Mouse (Mus musculus) frontal cortex, postnatal 14 days (tissue): ENCODE measurements at regions not wholly inside any gene's neighbourhood (a gene's known extent, or its start where the extent isn't known, plus 50 kb on each side); places are given as distances from the start of the nearest gene placed in this dataset.
"Not testable (repeated sequence)": the region's sequence is repeated elsewhere in the genome, so short reads cannot be mapped to it uniquely, and the experiment has no call there.

Source experiments
- DNase-seq, 2 experiments: peaks; one replicate each; pipeline ENCODE4 v3.0.0; 2022; ENCODE audit warnings: low spot score in 2 of 2

- DNase-seq: no peak
Measured at GRCm38 (mm10) chr4:94394462-94394861, 161.9 kb upstream of the Gm10306 start.

DNA sequence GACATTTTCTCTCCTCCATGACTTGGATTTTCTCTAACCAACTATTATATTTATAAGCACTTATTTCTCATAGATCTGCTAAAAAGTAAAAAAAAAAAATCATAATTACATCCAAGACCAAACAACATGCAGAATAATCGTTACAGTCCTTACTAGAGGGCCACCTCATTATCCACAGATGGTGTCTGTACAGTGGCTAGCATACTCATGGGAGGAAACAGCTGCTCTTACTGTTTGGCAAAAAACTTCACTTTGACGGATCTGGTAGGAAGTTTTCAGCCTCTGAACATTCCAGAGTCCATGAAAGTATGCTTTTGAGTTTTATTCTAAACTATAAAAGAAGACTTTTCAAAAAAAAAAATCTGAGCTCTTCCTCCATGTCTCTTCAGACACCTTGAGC is 159.1 kb upstream of the Gm10306 start:
- DNase-seq: no peak

DNA sequence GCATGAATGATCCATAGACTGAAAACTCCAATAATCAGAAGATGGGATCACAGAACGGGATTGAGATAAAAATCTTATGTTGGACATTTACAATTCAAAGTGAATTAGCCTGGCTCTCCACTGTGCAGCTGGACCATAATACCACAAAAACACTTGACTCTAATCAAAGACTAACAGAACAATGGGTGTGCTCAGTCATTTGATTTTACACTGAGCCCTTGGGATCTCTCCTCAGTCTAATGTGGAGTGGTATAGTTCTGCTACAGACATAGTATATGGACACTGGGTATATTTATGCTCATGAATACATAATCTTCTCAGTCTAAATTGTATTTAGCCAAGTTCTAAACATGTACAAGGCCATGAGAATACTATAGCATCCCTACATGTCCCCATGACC is 149.4 kb upstream of the Gm10306 start:
- no peak for DNase-seq

DNA sequence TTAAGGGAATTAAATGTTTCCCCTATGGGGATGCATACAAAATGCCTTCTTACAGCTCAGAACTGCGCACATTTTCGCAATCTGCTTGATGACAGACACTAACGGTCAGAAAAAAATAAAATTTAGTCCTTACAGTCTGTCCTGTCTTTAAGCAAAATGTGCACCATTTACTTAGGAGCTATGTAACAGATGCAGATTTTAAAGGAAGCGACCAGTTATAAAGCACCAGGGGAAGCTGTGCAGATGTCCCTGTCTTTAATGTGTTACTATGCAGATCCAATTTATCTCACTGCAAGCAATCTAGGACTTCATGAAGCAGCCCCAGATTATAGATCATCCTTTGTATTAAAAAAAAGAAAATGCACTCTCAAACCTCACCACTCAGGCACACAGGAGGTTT is 148.8 kb upstream of the Gm10306 start:
- DNase-seq: no peak

DNA sequence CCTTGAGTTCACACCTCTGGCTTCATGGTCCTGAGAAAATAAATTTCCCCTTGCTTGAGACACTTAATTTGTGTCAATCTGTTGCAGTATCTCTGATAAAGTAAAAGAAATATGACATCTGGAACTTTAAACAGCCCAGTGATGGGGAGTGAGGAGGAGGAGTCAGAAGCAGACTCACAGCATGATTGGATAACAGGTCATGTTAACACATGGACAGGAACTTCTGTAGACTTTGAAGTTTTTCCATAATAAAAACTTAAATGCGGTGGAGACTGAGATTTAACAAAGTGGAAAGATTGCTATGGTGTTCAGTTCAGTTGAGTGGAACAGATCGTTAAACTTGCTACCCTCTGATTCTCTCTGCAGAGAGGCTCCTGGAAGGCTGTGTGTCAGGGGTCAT is 143.7 kb upstream of the Gm10306 start:
- DNase-seq: no peak

DNA sequence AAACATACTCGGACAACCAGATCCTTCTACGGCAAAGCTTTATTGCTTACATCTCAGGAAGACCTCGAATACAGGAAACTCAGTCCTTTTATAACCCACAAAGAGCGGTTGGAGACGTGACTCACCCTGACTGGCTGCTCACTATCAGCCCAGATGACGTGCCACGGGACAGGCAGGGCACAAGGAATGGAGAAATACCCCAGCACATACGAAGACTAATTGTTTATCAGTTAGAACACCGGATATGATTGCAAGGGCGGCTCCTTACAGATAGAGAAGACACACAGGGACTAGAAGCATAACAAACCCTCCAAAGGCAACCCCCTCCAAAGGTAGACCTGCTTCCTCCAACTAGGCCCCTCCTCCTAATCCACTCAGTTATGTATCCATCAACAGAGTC is 130.8 kb upstream of the Gm10306 start:
- DNase-seq: not testable (repeated sequence)

DNA sequence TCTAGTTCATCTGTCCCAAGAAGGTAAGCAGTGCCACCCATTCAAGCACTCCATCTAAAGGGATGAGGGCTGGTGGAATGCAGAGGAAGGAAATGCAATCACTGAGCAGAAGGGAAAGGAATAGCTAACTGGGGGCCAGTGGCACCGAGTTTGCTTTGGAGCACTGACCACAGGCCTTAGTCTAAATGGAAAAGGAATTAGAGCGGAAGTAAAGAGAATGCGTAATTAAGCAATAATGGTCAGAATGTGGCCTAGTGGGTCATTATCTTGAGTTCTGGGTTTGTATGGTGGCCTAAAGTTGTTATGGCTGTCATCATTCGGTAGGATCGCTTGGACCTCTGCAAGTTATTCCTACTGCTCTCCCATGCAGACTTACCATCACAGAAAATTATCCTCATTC is 128.8 kb upstream of the Gm10306 start:
- no peak for DNase-seq

GRCm38 (mm10) chr4:94432005-94432404 is 124.3 kb upstream of the Gm10306 start:
- no peak for DNase-seq

GRCm38 (mm10) chr4:94437717-94438435 is 118.5 kb upstream of the Gm10306 start:
- no peak for DNase-seq

DNA sequence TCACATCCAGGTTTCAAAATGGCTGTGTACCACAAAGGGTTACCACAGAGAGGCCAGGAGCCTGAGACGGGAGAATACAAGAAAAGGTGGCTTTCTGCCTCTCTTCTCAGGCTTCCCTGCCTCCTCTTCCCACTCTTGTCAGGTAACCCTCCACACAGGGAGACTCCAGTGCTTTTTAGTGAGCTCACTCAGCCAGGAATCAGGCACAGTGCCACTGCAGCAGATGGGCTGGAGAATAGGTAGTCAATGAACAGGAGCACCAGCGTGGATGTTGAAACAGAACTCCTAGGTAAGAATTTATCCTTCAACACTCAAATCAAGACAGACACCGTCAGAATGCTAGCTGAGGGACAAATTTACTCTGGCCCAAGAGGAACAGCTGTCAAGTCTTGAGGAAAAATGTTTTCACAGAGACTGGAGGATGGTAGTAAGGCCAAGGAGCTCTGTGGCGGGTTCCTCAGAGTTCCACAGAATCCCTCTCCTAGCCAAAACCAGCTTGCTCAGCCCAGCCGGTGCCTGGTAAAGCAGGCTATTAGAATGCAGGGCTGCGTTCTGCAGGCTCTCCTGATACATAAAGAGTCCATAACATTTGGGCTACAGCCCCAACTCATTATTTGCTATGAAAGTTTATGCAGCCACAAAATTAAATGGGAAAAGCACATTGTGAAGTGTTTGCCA is 117.0 kb upstream of the Gm10306 start:
- DNase-seq: no peak

DNA sequence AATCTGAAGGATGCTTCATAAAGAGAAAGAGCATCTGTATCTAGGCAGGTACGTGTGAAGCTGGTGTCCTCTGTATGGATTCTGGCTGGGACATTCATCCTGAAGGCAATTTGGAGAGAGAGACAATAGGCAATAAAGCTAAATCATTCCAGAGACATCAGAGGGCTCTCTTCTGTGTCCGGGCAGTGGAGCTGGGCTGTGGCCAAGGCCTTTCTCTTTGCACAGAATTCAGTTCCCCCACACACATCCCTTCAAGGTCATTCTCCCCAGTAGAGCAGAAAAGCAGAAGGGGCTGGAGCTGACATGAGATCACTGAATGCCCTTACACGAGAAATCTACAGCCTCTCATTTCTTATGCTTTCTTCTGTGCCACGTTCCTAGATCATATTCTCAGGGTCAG is 109.7 kb upstream of the Gm10306 start:
- DNase-seq: no peak
